Mouse (Mus musculus) natural killer cell, adult 2 months (primary cell): ENCODE data around the gene Zfp652.
A peak's percentile ranks its signal among the peaks of the same experiment; 100 is the strongest.

Experiments
- DNase-seq, 2 experiments: peaks; one replicate each; pipeline ENCODE4 v3.0.0; 2022; ENCODE audit warnings: low spot score in 2 of 2

Gene Zfp652

DNA sequence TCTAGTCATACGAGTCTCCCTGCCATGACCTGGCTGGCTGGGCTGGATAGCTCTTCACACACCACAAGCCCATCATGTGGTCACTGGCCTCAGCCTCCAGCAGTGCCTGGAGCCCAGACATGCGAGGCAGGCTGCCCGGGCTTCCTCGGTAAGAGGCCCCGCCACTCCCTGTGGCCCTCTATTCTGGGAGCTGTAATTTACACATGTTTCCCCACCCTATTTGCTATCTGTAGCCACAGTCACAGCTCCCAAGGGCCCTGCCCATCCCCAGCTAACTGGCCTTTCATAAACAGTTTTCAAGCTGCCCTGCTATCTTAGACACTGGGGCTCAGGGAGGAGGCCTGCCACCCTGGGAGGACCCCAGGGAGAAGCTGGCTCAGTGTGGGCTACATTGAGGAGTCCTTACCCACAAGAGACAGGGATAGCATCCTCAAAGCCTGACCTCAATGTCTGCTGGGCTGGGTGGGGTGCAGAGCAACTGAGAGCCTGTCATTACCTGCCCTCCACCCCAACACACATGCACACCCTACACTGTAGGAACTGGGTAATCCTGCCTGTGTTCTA, 96.1 kb downstream of the Zfp652 start:
- DNase-seq = no peak

DNA sequence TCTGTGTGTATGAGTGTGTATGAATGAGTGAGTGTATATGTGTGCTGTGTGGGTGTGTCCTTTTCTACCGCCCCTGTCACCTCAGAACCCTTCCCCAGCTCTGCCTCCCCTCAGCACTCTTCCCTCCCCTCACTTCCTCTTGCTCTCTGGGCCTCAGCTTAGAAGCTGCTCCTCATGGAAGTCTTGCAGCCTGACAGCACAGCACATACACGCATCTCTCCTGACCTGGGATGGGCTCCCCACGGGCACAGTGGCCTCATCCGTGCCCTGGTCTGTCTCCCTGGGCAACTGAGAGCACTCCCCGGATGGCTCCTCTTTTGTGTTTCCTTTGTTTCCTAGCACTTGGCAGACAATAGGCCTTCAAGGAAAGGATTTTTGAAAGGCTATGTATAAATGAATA, 97.1 kb downstream of the Zfp652 start:
- no peak for DNase-seq

DNA sequence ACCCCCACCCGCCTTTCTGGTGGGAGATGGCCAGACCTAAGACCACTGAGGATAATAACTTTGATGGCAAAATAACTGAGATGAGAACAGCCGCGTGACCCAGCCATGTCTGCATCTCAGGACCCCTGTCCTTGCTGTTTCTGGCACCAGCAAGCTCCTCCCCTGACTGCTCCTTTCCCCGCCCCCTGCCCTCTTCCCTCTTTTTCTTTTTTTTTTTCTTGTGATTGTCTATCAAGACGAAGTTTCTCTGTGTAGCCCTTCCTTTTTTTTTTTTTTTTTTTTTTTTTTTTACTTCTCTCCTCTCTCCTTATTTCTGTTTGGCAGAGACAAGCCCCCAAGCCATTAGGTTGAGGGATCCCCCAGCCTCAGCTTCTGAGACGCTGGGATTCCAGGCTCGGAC, 98.4 kb downstream of the Zfp652 start:
- DNase-seq = no peak

DNA sequence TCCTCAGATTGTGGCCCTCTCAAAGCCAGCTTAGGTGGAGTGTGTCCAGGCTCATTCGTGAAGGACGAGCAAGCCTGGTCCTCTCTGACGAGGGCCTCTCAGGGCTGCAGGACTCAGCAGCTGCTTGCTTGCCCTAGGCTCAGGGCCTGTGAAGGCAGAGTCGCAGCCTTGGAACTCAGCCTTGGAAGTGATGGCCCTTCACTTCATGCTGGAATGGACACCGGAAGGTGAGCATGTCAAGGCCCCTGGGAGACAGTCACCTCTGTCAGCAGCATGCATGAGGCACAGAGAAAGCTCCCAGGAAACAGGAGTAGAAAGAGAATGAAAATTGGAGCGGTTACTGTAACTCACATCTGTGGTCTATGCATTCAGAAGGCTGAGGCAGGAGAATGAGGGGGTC, 99.3 kb downstream of the Zfp652 start:
- DNase-seq = no peak

DNA sequence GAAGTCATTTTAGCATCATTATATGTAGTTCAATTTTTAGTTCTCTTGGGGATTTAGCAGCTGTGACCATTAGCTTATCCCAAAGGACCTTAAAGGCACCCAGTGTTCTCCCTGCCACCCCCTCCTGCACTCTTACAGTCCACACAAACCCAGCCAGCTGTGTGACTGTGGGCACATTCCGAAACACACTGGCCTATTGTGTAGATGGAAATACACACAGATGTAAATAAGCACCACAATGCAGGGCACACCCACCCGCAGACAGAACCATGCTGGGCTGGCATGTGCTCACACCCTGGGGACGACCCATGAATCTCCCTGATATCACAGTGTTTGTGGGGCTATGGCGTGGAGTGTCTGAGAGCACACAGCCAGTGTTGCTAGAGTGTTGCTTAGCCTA, 99.8 kb downstream of the Zfp652 start:
- no peak for DNase-seq

DNA sequence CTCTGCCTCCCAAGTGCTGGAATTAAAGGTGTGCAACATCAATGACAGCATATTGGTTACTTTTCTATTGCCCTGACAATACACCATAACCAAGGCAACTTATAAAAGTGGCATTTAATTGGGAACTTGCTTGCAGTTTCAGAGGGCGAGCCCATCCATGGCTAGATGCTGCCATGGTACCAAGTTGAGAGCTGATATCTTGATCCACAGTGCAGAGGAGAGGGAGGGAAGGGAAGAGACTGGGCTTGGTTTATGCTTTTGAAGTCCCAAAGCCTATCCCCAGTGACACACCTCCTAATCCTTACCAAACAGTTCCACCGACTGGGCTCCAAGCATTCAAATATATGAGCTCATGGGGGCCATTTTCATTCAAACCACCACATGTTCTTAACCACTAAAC, 101.6 kb downstream of the Zfp652 start:
- no peak for DNase-seq

DNA sequence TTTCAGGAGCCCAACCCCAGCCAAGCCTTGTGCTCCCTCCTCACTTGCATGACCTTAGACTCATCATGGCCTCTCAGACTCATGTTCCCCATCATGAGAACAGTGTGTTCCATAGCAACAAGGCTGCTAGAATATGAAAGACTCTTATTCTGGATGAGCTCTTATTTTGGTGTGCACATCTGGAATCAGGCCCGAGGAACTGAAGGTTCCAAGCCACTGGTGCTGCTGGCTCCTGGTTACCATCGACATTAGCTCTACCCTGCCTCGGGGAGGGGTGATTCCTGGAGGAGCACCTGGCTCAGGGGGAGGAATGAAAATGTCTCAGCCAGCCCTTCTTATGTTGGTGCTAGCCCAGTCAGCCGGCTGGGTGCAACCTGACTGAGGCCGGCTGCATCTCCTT, 102.4 kb downstream of the Zfp652 start:
- no peak for DNase-seq

DNA sequence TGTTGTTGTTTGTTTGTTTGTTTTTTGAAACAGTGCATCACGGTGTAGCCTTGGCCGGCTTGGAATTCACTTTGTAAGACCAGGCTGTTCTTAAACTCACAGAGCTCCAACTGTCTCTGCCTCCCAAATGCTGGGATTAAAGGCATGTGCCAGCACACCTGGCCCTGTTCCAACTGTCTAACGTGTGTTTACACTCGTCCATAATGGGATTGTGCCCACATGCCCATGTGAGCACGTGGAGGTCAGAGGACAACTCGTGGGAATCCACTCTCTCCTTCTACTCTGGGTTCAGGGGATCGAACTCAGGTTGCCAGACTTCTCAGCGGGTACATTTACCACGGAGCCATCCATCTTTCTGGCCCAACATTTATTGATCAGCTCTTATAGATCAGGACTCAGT, 102.9 kb downstream of the Zfp652 start:
- no peak for DNase-seq

DNA sequence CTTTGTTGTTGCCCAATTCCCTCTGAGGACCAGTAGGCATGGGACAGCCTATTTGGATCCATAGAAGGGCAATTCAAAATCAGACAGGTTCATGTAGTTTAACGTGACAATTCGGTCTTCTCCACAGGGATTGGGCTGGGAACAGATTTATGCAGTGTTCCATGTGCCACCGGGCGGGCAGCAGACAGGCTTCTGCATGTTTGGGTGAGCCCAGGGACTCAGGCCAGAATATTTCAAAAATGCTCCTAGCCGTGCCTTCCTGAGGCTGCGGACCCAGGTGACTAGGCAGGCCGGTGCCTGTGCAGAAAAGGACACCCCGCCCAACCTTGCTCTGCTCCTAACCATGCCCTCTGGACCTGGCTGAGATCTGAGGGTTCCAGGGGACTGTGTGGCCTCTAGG, 106.7 kb downstream of the Zfp652 start:
- DNase-seq = no peak

DNA sequence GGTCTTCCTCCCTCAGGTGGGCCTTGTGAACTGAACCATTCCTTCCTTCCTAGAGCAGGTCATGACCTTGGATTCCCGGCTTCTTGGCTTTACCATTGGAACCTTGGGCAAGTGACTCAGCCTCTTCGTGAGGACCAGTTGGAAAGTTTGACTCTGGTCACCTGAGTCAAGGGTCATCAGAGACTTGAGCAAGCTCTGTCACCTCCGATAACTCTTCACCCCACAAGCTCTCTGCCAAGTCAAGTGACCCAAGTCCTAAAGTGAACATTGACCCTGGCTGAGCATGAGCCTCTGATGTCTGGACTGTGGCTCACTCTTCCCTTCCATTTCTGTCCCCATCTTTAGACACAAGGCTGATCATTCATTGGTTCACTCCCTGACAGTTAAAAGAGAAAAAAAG, 109.0 kb downstream of the Zfp652 start:
- no peak for DNase-seq

DNA sequence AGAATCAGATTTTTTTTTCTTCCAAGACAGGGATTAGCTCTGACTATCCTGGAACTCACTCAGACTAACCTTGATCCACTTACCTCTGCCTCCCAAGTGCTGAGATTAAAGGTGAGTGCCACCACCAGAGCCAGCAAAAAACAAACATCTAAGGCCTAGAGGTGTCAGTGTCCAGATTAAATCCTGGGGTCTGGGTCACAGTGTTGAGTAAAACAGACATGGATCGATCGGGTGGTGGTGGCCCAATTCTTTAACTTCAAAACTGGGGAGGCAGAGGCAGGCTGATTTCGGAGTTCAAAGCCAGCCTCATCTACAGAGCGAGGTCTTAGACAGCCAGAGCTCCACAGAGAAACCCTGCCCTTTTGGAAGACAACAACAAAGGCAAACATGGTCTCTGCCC, 110.0 kb downstream of the Zfp652 start:
- no peak for DNase-seq

DNA sequence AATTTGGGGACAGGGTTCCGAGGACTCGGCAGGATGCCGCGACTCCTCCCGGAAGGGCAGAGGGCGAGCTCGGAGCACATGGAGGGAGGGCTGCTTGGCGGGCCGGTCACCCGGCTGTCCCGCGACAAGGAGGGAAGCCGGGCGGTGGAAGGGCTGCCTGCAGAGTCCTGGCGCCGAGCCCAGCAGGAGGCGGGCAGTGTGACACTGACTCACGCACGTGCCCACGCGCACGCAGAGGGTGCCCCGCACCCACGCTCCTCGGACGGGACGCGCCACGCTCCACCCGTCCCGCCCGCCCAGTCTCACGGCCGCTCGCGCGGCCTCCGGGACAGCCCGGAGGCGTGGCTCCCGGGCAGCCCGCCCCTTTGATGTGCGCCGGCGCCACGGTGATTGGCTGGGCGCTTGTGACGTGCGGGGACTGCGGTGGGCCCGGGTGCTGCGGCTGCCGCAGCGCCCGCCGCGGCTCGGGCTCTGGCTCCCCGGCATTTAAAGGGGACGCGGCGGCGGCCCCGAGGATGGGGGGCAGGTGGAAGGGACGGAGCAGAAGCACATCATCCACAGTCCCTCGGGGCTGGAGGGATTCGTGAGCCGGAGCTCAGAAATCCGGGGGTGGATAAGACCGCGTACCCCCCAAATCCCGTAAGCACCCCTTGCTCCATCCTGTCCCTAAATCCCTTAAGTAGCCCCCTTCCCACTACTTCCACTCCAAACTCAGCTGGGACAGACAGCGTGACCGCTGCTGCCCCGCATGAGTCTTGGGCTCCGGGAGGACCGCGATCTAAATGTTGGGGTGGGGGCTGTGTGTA, 111.8 kb downstream of the Zfp652 start, which contains the start of gene Phospho1:
Phospho1 (plus strand) TSS at position 429 of the 806 bp plus-strand sequence.
- peak; percentile 79 to 81 for DNase-seq

DNA sequence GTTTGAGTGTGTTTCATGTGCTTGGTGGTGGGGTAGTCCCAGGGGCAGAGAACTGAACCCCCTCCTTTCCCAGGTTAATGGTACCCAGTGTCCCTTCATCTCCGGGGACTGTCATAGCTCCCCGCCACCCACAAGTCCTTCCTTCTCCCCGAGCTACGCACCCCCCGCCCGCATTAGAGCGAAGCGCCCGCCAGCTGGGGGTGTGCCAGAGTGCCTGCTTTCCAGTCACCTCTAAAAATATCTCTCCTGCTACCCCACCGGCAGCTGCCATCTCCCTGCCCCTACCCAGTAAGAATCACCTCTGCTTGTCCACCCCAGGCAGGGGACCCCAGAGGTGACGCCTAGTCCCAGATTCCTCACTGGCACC, 112.4 kb downstream of the Zfp652 start:
- DNase-seq = no peak

DNA sequence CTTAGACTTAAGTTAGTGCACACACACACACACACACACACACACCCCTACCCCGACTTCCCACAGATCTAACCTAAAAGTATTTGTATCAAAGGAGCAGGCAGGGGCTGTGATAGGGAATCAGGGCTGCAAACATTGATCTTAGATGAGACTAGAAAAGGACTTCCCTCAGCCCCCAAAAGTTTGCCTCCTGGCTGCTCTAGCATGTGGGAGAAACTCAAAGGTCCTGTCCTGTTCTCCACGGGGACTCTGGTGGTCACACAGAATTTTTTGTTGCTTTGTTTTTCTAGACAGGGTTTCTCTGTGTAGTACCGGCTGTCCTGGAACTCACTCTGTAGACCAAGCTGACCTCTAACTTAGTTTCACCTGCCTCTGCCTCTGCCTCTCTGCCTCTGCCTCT, 113.2 kb downstream of the Zfp652 start:
- no peak for DNase-seq

DNA sequence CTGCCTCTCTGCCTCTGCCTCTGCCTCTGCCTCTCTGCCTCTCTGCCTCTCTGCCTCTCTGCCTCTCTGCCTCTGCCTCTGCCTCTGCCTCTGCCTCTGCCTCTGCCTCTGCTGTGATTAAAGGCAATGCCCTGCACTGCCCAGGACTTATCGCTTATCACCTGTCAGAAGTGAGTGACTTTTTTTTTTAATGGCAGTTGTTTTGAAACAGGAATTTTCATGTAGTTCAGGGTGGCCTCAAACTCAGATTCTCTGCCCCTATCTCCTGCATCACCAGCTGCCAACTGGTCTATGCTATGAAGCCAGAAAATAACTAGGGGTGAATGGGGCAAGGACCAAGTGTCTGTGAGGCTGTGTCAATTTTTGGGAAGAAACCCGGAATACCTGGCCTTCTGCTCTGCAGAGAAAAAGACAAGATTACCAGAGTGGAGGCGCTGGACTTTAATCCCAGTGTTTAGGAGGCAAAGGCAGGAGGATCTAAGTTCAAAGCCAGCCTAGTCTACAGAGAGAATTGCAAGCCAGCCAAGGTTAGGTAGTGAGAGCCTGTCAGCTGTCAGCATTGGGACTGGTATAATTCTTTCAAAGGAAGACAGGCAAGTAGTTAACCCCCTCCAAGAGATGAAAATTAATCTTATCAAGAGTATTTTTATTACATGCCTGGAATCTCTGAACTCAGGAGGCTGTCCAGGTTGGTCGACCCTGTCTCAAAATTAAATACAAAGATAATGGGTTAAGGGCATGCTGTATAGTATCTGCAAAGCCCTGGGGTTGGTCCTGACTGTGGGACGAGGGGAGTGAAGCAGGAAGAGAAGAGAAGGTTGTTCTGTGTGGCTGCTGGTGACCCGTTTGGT, 114.1 kb downstream of the Zfp652 start:
- DNase-seq = no peak

DNA sequence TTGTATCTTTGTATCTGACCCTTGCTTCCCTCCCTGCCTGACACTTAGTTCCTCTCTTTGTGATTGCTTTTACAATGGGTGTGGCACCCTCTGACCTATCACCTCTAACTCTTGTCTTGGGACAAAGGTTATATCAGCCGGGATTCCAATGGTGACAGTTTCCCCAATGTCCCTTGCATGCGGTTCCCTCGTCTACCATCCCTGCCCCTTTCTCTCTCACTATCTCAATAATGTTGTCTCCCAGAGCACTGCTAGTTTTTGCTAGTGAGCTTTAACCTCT, 114.6 kb downstream of the Zfp652 start:
- no peak for DNase-seq

DNA sequence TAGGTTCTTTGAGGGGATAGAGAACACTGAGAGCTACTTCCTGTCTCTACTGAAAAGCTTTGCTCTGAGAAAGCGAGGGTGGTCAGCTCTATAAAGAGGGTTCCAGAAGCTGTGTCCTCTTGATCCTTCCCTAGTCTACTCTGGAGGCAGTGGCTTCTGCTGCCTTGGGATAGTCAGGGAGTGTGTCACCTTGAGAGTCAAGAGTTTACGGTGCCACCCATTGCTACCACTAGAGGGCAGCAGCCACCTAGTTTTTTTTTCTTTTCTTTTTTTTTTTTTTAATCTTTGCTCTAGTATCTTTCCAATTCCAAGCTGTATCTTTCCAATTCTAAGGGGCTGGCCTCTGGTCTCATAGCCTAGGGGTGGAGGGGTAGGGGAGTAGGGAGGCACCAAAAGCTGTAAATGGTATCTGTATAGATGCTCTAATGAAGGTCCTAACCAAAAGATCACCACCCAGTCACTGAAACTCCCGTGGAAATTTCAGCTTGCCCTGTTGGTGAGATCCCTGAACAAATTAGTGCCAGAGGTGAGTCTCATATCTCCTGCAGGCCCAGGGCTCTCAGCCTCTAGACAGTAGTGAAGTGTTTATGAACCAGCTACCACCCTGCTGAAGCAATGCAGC, 115.1 kb downstream of the Zfp652 start:
- DNase-seq = peak; percentile 56 to 68

DNA sequence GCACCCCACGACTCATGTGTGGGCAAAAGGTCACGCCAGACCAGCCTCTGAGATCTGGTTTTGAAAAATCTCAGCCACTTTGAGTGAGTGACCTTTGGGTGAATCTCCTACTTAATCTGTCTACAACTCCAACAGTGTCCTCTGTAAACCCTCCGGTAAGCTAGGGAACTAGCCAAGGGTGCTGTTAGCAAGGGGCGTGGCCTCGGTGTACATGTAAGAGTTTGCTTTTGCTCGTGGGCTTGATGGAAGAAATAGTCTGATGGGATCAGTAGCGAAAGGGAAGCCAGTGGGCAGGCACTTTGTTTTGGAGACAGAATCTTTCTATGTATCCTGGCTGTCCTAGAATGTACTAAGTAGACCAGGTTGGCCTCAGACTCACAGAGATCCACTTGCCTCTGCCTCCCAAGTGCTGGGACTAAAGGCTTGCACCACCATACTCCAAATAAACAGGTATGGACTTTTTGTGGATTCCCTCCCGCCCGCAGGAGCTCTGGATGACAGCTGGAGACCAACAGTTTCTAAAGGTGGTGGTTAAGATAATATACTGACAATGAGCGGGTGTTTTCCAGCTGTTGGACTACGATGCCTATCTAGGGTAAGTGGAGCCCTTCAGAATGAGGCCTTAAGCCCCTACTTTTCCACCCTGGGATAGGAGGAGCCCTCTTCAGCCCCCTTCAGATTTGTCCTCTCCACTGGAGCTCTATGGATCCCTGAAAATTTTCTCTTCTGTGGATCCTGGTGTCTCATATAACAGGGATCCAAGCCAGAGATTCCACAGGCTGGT, 115.9 kb downstream of the Zfp652 start:
- DNase-seq = no peak

DNA sequence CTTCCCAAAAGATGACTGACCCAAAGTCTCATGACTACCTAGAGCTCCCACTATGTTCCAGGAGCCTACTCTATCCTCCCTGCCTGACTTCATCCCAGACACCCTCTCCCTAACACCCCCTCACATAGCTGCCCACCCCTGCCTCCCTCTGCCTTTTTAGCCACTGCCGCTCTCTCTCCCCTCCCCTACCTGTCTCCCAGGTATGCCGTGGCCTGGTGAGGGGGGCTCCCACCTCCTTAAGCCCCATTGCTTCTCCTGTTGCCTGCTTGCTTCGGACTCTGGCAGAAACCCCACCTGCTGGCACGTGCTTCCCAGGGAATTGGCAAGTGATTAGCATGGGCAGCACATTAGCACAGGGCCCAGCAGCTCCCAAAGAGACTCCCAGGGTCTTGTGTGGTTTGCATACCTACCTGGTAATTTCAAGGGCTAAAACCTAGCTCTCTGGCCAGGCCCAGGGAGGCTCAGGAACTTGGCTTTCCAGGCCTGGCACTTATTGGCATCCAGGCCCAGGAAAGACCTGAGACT, 117.1 kb downstream of the Zfp652 start:
- DNase-seq = no peak

DNA sequence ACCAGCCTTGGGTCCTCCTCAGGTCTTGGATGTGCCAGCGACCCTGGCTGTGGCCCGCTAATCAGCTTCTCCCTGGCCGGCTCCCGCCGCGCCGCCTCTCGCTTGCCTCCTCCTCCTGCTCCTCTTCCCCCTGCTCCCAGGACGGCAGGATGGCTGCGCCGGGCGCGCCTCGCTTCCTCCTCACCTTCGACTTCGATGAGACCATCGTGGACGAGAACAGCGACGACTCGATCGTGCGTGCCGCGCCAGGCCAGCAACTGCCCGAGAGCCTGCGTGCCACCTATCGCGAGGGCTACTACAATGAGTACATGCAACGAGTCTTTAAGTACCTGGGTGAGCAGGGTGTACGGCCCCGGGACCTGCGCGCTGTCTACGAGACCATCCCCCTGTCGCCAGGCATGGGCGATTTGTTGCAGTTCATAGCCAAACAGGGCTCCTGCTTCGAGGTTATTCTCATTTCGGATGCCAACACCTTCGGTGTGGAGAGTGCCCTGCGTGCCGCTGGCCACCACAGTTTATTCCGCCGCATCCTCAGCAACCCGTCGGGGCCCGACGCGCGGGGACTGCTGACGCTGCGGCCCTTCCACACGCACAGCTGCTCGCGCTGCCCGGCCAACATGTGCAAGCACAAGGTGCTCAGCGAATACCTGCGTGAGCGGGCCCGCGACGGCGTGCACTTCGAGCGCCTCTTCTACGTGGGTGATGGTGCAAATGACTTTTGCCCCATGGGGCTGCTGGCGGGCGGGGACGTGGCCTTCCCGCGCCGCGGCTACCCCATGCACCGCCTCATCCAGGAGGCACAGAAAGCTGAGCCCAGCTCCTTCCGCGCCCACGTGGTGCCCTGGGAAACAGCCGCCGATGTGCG, 118.2 kb downstream of the Zfp652 start:
- DNase-seq = peak; percentile 27 to 32

DNA sequence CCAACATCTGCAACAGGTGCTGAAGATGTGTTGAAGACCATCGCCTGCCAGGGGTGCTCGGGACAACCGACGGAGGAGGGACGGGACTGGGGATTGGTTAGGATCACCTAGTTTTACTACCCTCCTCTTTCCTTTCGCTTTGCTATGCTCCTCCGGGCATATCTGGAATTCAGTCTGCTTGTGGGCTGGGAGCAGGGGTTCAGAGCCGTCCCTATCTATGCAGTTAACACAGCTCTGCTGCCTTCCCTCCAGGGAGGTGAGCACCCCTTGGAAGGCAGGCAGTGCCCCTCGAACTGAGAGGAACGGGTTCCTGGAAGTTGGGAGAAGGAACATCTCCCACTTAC, 118.8 kb downstream of the Zfp652 start:
- DNase-seq = no peak
